Mouse (Mus musculus) lung, embryonic 14.5 days (tissue): ENCODE data around the gene Ndrg3. TPM values are rescaled to one million over a fixed set of nuclear protein-coding genes. Genes with fewer than 3 reads are reported as not detected.
A peak's percentile ranks its signal among the peaks of the same experiment; 100 is the strongest.

Experiments used
- ATAC-seq: fragments of 200-750 bp; cut with Nextera tagmentation; 2 replicates; pipeline ENCODE4 v1.8.0; 2017; ENCODE audit warnings: mild to moderate bottlenecking, moderate TSS enrichment, moderate library complexity; ENCODE audit not compliant: insufficient read depth
- DNase-seq: peaks from one replicate; pipeline ENCODE4 v3.0.0-alpha.2; 2015
- H3K27ac ChIP-seq: fragments of 300-500 bp; sonication (generic); 2 replicates; pipeline ENCODE4 v1.5.1; 2014; ENCODE audit warnings: low read depth, mild to moderate bottlenecking, moderate library complexity
- H3K27me3 ChIP-seq: fragments of 300-500 bp; sonication (generic); 2 replicates; pipeline ENCODE4 v1.6.1; 2014; ENCODE audit warnings: low read length, control low read depth; ENCODE audit not compliant: insufficient read depth
- H3K36me3 ChIP-seq: fragments of 300-500 bp; sonication (generic); 2 replicates; pipeline ENCODE4 v1.6.1; 2014; ENCODE audit warnings: control low read depth; ENCODE audit not compliant: insufficient read depth
- H3K4me1 ChIP-seq: fragments of 300-500 bp; sonication (generic); 2 replicates; pipeline ENCODE4 v1.6.1; 2014; ENCODE audit warnings: antibody characterized with exemption, control low read depth; ENCODE audit not compliant: insufficient read depth
- H3K4me2 ChIP-seq: fragments of 300-500 bp; sonication (generic); 2 replicates; pipeline ENCODE4 v1.6.1; 2014; ENCODE audit warnings: mild to moderate bottlenecking
- H3K4me3 ChIP-seq: fragments of 300-500 bp; sonication (generic); 2 replicates; pipeline ENCODE4 v1.5.1; 2014; ENCODE audit warnings: low read depth, low read length
- H3K9ac ChIP-seq: fragments of 300-500 bp; sonication (generic); 2 replicates; pipeline ENCODE4 v1.6.1; 2014
- H3K9me3 ChIP-seq: fragments of 300-500 bp; sonication (generic); 2 replicates; pipeline ENCODE4 v1.6.1; 2016; ENCODE audit warnings: low read depth, low read length, control low read depth
- CTCF ChIP-seq: IDR thresholded peaks from 2 replicates; pipeline ENCODE4 v1.5.1; 2016; ENCODE audit warnings: antibody characterized with exemption, low read depth
- WGBS: fragments of 180-500 bp; shearing (Covaris S2); extraction: QIAGEN DNeasy Blood & Tissue Kit; methylation state at CpG from one replicate; pipeline ENCODE4 v1.1.7; 2014; 5-methylcytosine and 5-hydroxymethylcytosine counted together
- polyA plus RNA-seq: library from polyadenylated mRNA; unstranded; fragments of >200 nt; fragmentation: Nextera tagmentation; extraction: Ambion mirVana; gene quantifications from 2 replicates; pipeline ENCODE4 v1.2.1, GENCODE M21; 2014

Gene Ndrg3
- polyA plus RNA-seq: 43.7 TPM in 2 replicates

DNA sequence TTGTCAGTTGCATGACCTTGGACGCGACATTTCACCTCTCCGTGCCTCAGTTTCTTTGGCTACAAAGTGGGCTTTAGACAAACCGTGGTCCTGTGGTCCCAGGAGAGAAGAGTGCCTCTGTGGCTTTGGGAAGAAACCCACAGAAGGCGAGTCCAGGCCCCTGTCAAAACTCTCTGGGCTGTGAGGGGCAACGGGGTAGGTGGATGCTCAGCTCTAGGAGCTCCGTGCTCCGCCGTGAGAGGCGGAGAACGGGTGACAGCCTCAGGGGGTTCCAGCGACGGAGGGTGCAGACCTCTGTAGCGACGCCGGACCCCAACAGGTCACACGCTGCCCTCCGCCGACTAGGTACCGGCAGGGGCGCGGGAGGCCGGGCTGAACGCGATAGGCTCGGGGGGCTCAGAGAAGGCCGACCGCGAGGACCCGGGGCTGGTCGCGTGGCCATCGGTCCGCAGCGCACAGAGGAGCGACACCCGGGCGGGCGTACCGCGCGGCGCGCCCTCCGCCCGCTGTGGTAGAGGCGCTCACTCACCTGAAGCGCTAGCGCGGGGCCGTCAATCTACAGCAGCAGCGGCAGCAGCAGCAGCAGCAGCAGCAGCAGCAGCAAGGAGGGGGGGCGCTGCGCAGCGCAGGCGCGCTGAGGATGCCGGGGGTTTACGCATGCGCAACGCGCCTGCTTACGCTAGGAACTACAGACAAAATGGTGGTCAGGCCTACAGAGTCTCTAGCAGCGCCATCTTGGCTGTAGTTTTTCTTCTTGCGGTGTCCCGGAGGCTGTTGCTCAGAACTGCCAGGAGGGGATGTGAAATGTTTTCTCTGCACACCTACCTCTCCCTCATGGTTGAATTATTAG lies at the start of gene Ndrg3:
Gene Ndrg3, minus strand, starts transcription at position 587 of the 850 bp plus-strand sequence.
- TF ChIP-seq CTCF: peak; percentile 68
- Histone ChIP-seq H3K36me3 (peaks cover 16% of the 10 kb centered on the region), H3K4me2 (peak within 1 kb of the TSS; percentile 67), H3K27ac (peak within 1 kb of the TSS; percentile 38; the same call in 1 of the 2 replicates), H3K9ac (peak within 1 kb of the TSS; percentile 79), H3K9me3 (no peaks in the 10 kb centered on the region), H3K4me1 (0 out of 2 replicates have a peak, but pooled peaks cover 6% of the 10 kb centered on the region), H3K4me3 (peak within 1 kb of the TSS; percentile 75), H3K27me3 (no peaks in the 10 kb centered on the region)
- WGBS: under 1% methylated on average over 66 of the region's 66 CpGs
- ATAC-seq (peak; percentile 97), DNase-seq (peak; percentile 99)

- Histone ChIP-seq H3K27me3 (no peaks in the 10 kb centered on the region), H3K4me1 (0 out of 2 replicates have a peak, but pooled peaks cover 2% of the 10 kb centered on the region), H3K4me3 (no peak overlapping the region), H3K9ac (no peak overlapping the region), H3K9me3 (no peaks in the 10 kb centered on the region), H3K4me2 (no peak overlapping the region), H3K36me3 (peaks cover 85% of the 10 kb centered on the region), H3K27ac (no peak overlapping the region)
- no peak for ATAC-seq
- TF ChIP-seq CTCF: no peak
- no peak for DNase-seq
- WGBS: 85% methylated on average over 7 of the region's 7 CpGs
These were observed 49.6 kb upstream of the Ndrg3 start for GRCm38 (mm10) chr2:157041421-157041820.

DNA sequence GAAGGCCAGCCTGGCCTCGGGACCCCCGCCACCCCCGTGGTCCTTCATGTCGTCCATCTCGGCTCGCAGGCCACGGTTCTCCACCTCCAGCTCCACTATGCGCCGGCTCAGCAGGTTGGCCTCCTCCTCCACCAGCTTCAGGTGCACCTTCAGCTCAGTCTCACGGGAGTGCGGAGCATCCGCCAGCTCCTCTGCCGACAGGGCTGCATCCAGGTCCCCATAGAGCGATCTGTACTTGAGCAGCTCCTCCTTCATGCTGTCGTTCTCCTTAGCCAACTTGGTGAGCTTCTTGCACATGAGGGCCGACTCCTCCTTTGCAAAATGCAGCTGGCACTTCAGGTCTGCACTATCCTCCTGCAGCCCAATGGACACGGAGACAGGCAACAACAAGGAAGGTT lies 48.8 kb upstream of the Ndrg3 start:
- WGBS: 77% methylated on average over 17 of the region's 17 CpGs
- Histone ChIP-seq H3K36me3 (peaks cover 84% of the 10 kb centered on the region), H3K4me3 (no peak overlapping the region), H3K9me3 (no peaks in the 10 kb centered on the region), H3K27me3 (no peaks in the 10 kb centered on the region), H3K4me2 (no peak overlapping the region), H3K4me1 (0 out of 2 replicates have a peak, but pooled peaks cover 2% of the 10 kb centered on the region), H3K9ac (no peak overlapping the region), H3K27ac (no peak overlapping the region)
- ATAC-seq (no peak), DNase-seq (no peak)
- no peak for TF ChIP-seq CTCF

DNA sequence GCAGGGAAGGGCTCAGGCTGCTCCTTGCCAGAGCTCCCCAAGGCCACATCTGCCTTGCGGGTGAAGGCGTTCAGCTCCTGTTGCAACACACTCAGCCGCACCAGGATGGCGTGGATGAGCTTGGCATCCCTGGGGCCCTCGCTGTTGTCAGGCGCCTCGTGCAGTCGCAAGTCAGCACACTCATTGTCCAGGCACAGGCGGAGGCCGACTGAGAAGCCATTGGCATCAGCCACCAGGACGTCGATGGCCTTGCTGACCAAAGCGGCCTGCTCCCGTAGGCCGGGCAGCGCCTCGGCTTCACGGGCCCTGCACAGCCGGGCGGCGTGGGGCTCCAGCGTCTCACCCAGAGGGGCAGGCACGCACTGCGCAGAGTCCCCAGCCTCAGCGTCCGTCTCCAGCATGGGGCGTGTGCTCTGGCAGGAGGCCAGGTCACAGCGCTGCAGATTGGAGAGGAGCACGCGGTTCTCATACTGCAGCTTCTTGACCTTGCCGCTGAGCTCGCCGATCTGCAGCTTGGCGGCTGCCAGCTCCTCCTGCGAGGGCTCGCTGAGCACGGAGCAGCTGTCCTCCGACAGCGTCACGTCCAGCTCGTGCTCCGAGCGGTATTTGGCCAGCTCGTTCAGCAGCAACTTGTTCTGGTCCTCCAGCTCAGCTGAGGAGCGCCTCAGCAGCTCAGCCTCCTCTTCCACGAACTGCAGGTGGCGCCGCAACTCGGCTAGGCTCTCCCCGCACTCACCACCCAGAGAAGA lies 48.2 kb upstream of the Ndrg3 start:
- DNase-seq (peak; percentile 91), ATAC-seq (peak; percentile 93)
- 66% methylated on average over 50 of the region's 50 CpGs for WGBS
- Histone ChIP-seq H3K27me3 (no peaks in the 10 kb centered on the region), H3K9me3 (no peaks in the 10 kb centered on the region), H3K4me2 (no peak overlapping the region), H3K9ac (no peak overlapping the region), H3K4me3 (no peak overlapping the region), H3K27ac (no peak overlapping the region; the same call in 1 of the 2 replicates), H3K4me1 (0 out of 2 replicates have a peak, but pooled peaks cover 2% of the 10 kb centered on the region), H3K36me3 (peaks cover 84% of the 10 kb centered on the region)
- peak; percentile 54 for TF ChIP-seq CTCF

DNA sequence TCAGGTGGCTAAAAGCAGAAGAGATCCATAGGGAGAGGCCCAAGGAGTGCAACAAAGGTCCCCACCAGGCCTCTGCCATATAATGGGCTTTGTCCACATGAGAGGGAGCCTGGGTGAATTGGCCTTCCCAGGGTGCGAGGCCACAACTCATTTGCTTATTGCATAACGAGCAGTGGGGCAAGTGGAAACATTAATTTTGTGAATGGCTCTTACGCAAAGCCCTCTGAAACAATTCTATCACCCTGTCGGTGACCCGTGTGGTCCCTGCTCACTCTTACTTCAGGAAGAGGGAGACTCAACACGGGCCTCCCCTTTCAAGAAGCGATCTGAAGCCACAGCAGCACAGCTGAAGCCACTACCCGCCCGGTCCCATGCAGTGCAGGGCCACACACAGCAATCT lies 45.4 kb upstream of the Ndrg3 start:
- no peak overlapping the region for H3K4me3 ChIP-seq
- no peak for DNase-seq
- H3K27ac ChIP-seq: no peak overlapping the region
- no peak for ATAC-seq
- 0 out of 2 replicates have a peak, but pooled peaks cover 2% of the 10 kb centered on the region for H3K4me1 ChIP-seq
- H3K36me3 ChIP-seq: peaks cover 89% of the 10 kb centered on the region
- no peak overlapping the region for H3K4me2 ChIP-seq
- WGBS: 84% methylated on average over 9 of the region's 9 CpGs
- no peak for TF ChIP-seq CTCF
- H3K27me3 ChIP-seq: no peaks in the 10 kb centered on the region
- H3K9me3 ChIP-seq: no peaks in the 10 kb centered on the region
- no peak overlapping the region for H3K9ac ChIP-seq

GRCm38 (mm10) chr2:157036400-157036799 lies 44.5 kb upstream of the Ndrg3 start:
- 0 out of 2 replicates have a peak, but pooled peaks cover 2% of the 10 kb centered on the region for H3K4me1 ChIP-seq
- H3K4me3 ChIP-seq: no peak overlapping the region
- 87% methylated on average over 8 of the region's 8 CpGs for WGBS
- no peak overlapping the region for H3K27ac ChIP-seq
- H3K36me3 ChIP-seq: peaks cover 89% of the 10 kb centered on the region
- no peak for DNase-seq
- no peak overlapping the region for H3K4me2 ChIP-seq
- ATAC-seq: no peak
- H3K9me3 ChIP-seq: no peaks in the 10 kb centered on the region
- H3K9ac ChIP-seq: no peak overlapping the region
- H3K27me3 ChIP-seq: no peaks in the 10 kb centered on the region
- TF ChIP-seq CTCF: no peak

DNA sequence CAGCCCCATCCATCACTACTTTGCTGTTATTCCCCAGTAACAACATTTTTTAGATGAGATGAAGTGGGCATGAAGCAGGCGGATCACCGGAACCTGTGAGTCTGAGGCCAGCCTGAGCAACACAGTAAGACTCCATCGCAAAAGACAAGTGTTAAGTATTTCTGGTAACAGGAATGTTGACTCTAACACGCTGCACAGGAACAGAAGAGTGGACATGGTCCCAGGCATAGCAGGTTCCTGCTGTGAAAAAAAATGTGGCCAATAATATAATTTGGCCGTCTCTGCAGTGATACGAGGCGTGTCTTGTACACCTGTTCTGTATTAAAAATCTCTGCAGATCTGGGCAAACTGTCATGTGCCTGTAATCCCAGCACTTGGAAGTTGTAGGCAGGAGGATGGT lies 43.5 kb upstream of the Ndrg3 start:
- no peak for ATAC-seq
- no peak for TF ChIP-seq CTCF
- H3K36me3 ChIP-seq: peaks cover 90% of the 10 kb centered on the region

More for the DNA sequence above, 43.5 kb upstream of the Ndrg3 start:
- DNase-seq: no peak
- no peaks in the 10 kb centered on the region for H3K9me3 ChIP-seq
- H3K27ac ChIP-seq: no peak overlapping the region
- H3K4me2 ChIP-seq: no peak overlapping the region
- no peaks in the 10 kb centered on the region for H3K27me3 ChIP-seq
- no peak overlapping the region for H3K4me3 ChIP-seq
- WGBS: 88% methylated on average over 7 of the region's 7 CpGs
- H3K9ac ChIP-seq: no peak overlapping the region
- H3K4me1 ChIP-seq: 0 out of 2 replicates have a peak, but pooled peaks cover 2% of the 10 kb centered on the region
